Mouse (Mus musculus): Measurements from ENCODE around the gene Atl3.

GRCm38 (mm10) chr19:7561456-7561855, 67.6 kb downstream of the Atl3 start:
- TF ChIP-seq EP300 (IDR thresholded peaks at IDR 0.05; ENCODE audit: low read depth) = no peak
- TF ChIP-seq CTCF (IDR thresholded peaks at IDR 0.05; ENCODE audit: low read depth) = no peak

Data from heart, postnatal 0 days (tissue).